Mouse (Mus musculus) yolk sac, embryonic 10.5 days (tissue): ENCODE results near the gene Bcat1.

Source experiments
- DNase-seq: peaks from one replicate; pipeline ENCODE4 v3.0.0-alpha.2; 2017; ENCODE audit warnings: low spot score

Bcat1 gene

DNA sequence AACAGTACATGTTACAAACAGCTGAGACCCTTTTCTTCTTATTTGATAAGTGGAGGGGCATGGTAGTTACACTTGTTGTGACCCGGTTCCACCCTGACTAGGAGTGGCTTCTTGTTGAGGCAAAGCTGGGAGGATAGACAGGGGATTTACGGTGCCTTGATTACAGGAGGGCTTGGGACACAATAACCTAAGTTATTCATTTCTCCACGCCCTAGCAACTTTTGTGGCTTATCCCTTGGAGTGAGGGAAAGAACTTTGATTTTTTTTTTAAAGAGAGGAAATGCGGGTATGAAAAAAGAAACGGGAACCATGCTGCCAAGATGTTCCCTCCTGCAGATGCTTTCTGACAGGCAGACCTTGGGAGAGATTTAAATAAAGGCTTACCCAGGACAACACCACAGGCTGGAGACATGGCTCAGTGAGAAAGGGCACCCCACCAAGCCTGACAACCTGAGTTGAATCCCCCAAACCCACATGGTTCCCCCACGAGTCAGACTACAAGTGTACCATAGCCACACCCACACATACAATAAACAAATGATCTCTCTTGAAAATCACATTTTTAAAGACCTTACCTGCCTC, 20.6 kb downstream of the Bcat1 start:
- DNase-seq = no peak

DNA sequence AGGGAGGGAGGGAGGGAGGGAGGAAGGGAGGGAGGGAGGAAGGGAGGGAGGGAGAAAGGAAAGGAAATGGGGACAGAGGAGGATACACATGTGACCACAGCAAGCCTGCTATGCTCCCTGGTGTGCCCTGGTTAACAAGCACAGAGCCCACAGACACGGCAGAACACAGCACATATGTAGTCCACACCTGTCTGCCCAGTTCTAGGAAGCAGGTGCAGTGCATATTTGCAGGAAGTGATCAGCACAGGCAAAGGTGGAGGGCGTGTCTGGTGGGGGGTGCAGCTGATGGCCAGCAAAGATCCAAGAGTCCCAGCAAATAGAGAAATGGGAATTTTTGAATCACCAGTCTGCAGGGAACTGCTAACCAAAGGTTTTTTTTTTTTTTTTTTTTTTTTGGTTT, 23.3 kb downstream of the Bcat1 start:
- DNase-seq = no peak

DNA sequence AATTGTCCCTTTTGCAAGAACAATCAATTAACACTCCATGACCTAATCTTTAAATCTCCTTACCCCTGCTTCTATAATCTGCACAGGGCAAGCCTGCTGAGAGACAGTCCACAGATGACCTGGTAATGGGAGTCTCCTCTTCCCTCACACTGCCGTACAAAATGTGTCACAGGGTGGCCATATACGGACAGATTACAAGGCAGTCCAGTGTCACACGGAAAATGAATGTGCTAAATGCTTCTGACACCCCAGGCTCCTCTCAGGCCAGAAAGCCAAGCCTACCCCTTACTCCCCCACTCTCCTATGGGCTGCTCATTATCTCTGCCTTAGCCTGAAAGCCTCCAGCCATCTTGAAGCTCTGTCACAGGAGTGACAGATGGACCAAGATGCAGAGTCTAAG, 25.1 kb downstream of the Bcat1 start:
- DNase-seq = no peak

DNA sequence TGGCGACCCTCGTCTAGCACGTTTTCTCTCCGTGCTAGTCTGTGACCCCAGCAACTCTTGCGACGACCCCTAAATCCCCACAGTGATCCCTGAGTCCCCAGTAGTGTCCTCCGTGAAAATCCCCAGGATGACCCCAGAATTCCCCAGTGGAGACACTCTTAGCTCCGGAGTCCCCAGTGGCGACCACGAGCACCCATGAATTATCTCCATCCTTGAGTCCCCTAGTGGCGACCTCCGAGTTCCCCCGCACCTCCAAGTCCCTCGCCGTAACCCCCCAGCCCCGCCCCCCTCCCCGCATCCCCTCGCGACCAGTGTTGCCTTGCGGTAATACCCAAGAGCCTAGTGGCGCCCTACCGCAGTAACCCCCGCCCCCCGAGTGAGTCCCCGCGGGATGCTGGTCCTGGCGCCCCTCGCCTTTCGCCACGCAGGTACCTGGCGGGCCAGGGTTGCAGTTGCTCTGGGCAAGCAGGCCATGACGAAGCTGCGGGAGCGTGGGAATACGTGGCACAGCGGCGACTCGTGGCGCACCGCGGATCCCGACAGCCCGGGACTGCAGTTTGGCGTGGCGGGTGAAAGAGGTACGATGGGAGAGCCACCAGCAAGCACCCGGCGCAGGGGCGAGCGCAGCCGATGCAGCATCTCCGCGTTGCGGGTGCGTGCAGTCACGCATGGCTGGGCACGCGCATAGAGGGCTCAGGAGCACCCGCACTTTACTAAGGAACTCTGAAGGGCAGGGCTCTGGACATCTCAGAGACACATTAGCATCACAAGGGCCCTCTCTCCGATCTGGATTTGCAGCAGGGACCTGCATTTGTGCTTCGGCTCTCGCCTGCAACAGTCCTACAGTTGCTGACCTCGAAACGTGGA, 27.6 kb downstream of the Bcat1 start:
- no peak for DNase-seq

DNA sequence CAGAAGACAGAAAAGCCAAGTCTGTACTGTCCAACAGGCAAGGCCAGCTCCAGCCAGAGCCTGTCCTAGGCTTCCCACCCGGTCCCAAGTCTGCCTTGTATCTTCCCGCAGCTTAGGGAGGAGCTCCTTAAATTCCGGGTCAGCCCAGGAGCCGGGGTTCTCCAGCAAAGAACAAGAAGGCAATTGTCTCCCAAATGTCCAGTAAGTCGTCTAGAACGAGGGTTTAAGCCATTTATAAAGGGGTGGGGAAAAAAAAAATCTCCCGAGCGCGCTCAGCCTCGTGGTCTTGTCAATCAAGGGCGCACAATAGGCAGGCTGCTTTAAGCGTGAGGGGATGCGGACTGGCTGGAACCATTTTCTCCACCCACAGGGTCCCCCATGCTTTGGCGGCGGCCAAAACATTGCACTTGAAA, 28.5 kb downstream of the Bcat1 start:
- DNase-seq = no peak

DNA sequence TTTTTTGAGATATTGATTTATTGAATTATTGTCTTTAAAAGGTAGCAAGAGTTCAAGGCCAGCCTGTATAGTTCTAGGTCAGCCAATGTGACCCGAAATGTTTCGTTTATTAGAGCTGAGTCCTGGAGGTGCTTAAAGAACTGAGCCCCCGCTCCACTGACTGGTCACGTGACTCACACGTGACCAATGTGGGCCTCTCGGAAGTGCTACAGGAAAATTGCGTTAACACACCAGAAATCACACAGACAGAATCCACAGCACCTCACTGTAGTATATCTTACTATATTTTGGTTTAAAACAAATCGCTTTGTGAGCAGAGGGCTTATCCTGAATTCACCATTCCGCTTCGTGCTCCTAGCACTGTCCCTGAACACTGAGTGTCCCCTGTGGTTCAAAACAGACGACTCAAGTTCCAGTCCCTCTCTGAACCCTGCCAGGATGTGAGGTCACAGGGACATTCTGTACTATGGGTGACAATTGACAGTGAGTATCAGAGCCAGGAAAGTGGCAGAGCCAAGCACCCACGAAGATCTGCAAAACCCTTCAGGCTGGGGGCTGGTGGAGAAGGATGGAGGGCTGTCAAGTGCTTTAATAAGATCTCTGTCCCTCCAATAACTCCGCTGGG, 29.6 kb downstream of the Bcat1 start:
- no peak for DNase-seq

DNA sequence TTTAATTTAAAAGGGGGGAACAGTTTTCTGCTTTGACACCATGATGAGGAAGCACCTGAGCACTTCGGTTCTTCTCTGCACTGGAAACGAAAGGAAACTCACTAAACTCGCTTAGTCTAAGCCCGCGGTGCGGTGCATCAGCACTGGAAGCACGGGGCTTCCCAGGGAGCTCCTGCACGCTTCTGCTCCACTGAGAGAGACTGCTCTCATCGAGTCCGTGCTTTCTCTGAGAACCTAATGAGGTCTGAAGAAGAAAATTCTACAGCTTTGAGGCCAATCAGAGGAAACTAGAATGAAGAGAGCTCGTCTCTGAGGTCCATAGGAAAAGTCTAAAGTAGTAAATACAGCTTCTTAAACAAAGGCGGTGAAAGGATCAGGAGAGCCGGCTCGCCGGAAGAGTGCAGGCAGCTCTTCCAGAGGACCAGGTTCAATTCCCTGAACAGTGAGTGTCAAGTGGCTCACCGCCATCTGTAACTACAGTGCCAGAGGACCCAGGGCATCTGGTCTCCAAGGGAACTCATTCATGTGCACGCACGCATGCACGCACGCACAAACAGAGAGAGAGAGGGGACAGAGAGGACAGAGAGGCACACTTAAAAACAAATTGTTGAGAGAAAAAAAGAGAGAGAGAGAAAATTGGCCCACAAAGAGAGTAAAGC, 30.9 kb downstream of the Bcat1 start:
- no peak for DNase-seq

GRCm38 (mm10) chr6:145040732-145041131, 35.3 kb downstream of the Bcat1 start:
- no peak for DNase-seq

GRCm38 (mm10) chr6:145037626-145038025, 38.4 kb downstream of the Bcat1 start:
- DNase-seq = no peak

GRCm38 (mm10) chr6:145035412-145035811, 40.6 kb downstream of the Bcat1 start:
- DNase-seq = no peak

GRCm38 (mm10) chr6:145030587-145030986, 45.4 kb downstream of the Bcat1 start:
- DNase-seq = no peak

GRCm38 (mm10) chr6:145023990-145024389, 52.0 kb downstream of the Bcat1 start:
- DNase-seq = no peak

GRCm38 (mm10) chr6:145022966-145023725, 52.8 kb downstream of the Bcat1 start:
- no peak for DNase-seq

DNA sequence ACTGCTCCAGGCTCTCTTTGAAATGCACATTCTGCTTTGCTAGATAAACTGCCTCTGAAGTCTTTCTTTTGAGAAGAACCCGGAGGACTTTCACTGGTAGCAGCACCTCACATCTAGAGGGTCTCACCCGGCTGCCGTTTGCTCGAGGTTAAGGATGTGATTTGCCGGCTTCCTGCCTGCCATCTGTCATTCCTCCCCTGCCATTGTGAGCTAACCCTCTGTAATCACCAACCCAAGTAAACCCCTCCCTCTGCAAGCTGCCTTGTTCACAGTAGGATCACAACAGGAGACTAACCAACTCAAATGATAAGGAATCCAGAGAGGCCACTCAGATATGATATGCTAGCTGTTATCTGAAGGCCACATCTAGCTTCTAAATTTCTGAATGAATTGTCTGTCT, 53.6 kb downstream of the Bcat1 start:
- no peak for DNase-seq

DNA sequence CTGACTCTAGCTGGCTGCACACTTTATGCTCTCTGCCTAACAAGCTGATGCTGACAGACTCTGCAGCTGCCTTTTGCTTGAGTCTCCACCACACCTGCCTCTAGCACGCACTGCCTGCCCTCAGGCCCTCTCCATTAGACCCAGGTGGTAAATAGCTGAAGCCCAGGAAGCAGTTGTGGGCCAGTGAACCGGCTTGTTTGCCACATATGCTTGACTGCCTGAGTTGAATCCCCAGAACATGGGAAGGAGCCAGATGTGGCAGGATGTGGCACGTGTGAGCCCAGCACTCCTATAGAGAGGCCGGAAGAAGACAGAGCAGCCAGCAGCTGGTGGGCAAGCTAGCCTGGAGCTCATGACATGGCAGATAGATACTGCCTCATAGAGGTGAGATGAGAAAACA, 55.4 kb downstream of the Bcat1 start:
- DNase-seq = no peak

DNA sequence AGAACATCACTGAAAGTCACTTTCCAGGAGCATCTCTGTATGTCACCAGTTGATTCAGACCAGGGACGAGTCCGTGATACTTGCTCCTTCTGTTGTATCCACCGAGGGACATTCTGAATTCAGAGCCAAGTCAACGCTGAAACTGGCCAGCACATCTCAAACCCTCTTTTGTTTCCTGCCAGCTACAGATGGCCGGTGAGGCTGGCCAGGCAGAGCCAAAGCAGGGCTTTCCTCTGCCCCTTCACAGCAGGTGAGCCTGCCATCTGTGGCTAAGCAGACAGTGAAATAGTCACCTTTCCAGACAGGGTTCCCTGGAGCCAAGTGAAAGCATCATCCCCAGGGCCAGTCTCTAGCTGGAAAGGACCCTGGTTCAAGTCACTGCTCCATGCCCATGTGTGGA, 57.7 kb downstream of the Bcat1 start:
- DNase-seq = no peak

DNA sequence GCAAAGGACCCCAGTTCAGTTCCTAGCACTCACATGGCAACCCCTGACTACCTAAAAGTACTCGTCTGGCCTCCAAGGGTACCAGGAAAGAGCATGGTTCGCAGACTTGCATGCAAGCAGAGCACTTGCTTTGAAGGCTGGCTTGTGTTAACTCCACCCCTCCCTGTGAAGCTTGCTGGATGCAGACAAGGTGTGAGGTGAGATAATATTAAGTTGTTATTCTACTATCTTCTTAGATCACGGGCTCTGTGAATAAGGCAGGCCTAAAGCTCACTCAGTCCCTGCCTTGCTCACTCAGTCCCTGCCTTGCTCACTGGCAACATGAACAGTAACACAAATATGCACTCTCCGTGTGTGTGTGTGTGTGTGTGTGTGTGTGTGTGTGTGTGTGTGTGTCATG, 58.5 kb downstream of the Bcat1 start:
- no peak for DNase-seq

DNA sequence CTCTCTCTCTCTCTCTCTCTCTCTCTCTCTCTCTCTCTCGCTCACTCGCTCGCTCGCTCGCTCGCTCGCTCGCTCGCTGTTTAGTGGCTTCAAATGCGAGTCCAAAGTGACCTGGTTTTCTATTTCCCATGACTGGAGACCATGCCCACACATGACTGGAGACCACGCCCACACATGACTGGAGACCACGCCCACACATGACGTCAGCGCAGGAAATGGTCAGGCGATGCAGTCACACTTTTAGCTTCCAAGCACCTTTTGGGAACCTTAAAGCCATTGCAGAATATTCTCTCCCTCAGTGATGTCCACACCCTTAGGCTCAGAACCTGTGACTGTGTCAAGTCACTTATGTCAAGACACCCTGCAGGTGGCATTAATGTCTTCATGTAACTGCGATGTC, 59.3 kb downstream of the Bcat1 start:
- DNase-seq = no peak

DNA sequence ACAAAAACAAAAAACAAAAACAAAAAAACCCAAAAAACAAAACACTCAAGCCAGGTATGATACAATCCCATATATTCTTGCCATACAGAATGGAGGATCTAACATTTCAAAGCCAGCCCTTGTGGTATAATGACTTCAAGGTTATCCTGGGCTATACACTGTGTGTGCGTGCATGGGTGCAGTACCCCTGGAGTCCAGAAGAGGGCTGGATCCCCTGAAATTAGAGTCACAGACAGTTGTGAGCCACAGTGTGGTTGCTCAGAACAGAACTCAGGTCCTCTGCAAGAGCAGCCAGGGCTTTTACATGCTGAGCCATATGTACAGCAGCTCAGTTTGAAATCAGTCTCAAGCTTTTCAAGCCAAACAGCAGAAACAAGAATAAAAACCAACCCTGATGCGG, 61.0 kb downstream of the Bcat1 start:
- DNase-seq = no peak

- no peak for DNase-seq
These were observed 63.3 kb downstream of the Bcat1 start for GRCm38 (mm10) chr6:145012699-145013098.

DNA sequence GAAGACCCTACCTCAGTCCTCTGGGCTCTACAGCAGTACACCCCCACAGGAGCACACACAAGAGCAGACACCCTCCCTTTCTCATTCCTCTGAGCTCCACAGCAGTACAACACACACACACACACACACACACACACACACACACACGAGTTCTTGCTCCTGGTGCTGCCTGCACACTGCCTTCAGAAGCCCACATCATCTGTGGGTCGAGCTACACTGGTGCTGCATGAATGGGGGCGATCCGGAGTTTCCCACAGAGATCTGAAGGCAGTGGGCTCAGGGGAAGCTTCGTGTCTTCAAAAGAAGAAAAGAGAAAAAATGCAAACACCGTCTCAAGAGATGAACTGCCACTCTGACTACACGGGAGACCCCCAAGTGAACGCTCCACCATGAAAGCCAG, 64.8 kb downstream of the Bcat1 start:
- no peak for DNase-seq
